Mouse (Mus musculus): ENCODE measurements around the gene Creld2. TPM values are rescaled to one million over a fixed set of nuclear protein-coding genes. Genes with fewer than 3 reads are reported as not detected.

Gene Creld2
- polyA plus RNA-seq, 1 experiment from 2014 or later, result 99.5 TPM

DNA sequence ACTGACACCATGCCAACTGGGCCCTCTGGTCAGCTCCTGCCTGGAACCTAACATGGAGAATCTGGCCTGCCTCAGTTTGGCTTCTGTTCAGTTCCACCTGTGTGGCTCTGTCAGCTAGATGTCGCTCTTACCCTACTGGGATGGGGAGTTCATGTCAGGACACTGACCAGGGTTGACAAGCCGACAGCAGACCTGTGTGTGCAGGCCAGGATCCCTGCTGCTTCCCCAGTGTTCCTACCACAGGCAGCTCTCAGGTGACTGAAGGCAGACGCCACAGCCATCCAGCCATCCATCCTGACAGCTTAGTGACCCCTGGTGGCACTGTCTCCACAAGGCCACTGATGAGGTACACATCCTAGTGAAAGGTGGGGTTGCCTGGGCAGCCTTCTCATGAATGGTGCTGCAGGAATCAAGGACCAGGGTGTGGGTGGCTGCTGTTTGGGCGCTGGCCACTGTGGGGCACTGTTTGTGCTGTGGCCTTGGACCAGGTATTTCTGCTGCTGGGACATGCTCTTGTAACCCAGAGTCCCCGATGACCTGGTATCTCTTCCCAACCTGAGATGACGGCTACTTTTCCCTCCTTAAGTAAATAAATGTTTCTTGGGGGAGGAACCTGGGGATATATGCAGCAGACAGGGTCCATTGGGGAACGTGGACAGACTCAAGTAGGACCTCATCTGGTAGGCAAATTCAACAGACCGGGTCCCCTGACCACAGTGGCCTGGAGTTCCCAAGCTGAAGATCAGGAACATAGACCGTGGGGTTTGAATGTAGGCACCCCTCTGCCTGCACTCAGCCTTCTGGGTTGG lies 8.7 kb downstream of the Creld2 start:
- H3K4me1 ChIP-seq (replicated peaks; ENCODE audit: control insufficient read depth, insufficient read depth, low read length), result peaks cover 9% of the 10 kb centered on the region
- no peak overlapping the region for H3K4me3 ChIP-seq (ENCODE audit: low read length)
- no peaks in the 10 kb centered on the region for H3K27me3 ChIP-seq (ENCODE audit: control insufficient read depth, insufficient read depth, low read depth, low read length)
- H3K27ac ChIP-seq (ENCODE audit: low read length), result no peak overlapping the region
- H3K9ac ChIP-seq (ENCODE audit: low read length), result no peak overlapping the region
- H3K36me3 ChIP-seq (ENCODE audit: control insufficient read depth, insufficient read depth, low read length), result peaks cover 20% of the 10 kb centered on the region
- no peak overlapping the region for H3K4me2 ChIP-seq (ENCODE audit: low read depth, low read length)
- no peaks in the 10 kb centered on the region for H3K9me3 ChIP-seq (ENCODE audit: control insufficient read depth, low read length)
- peak; percentile 62 for ATAC-seq (ENCODE audit: low read depth)
- 19% methylated on average over 9 of the region's 9 CpGs for WGBS

DNA sequence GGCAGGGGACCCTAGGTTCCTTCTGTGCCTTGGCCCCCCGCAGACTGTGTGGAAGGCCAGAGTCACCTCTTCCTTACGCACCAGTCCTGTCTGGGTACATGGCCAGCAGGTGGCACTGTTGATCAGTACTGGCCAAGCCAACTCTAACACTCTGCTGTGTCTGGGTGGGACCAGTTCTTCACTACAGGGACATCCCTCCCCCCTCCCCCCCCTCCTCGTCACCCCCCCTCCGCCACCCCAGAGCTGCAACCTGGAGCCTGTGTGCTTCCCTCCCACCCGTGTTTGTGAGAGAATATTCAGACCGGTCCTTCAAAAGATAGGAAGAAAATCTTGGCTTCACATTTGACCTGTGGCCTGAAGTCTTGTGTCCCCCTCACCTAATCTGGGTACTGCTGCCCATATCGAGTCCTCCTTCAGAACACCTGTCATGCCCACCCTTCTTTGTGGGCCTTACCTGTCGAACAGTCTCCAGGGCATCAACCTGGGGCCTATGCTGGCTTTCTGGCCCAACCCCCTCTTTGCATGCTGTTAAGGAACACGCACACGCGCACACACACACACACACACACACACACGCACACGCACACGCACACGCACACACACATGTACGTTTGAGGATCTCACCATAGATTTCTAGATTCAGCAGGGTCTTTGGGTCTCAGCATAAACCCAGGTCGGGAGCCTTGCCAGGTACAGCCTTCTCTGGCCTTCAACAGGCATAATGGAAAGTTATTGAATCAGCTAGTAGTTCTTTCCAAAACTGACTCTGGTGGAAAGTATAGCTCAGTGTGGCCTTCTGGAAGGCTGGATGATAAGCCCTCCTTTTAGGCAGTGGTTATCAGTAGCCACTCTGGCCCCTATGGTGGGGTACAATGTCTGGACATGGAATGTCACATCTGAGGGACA lies 9.6 kb downstream of the Creld2 start:
- no peak overlapping the region for H3K9ac ChIP-seq (ENCODE audit: low read length)
- WGBS, result 55% methylated on average over 16 of the region's 17 CpGs
- peak; percentile 91 for ATAC-seq (ENCODE audit: low read depth)

DNA sequence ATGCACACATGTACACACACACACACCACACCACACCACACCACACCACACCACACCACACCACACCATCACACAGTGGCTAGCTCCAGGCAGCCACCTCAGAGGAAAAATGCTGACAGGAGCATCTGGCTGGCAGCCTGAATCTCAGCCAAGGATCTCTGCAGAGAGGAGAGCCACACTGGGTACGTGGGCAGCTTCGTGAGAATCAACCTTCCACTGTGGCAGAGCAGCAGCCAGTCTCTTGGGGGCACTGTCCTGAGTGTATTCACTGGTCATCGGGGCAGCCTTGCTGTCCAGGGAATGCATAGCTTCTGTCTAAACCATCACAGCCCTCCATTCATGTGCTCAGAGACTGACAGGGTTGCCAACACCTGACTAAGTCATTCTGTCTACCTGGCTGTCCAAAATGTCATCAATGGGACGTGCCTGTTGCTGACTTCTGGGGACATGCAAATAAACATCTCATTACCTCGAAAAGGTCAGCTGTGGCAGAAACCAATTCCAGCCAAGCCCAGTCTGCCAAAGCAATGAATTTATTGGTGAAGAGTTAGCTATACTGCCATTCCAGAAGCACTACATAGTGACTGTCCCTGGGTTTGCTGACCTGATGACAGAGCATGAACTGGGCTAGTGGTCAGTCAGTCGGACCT lies 10.5 kb downstream of the Creld2 start:
- Histone ChIP-seq H3K36me3 (ENCODE audit: control insufficient read depth, insufficient read depth, low read length) (peaks cover 6% of the 10 kb centered on the region), H3K27ac (ENCODE audit: low read length) (no peak overlapping the region), H3K4me2 (ENCODE audit: low read depth, low read length) (no peak overlapping the region), H3K4me1 (replicated peaks; ENCODE audit: control insufficient read depth, insufficient read depth, low read length) (peaks cover 9% of the 10 kb centered on the region), H3K9me3 (ENCODE audit: control insufficient read depth, low read length) (no peaks in the 10 kb centered on the region), H3K4me3 (ENCODE audit: low read length) (no peak overlapping the region), H3K27me3 (ENCODE audit: control insufficient read depth, insufficient read depth, low read depth, low read length) (no peaks in the 10 kb centered on the region), H3K9ac (ENCODE audit: low read length) (no peak overlapping the region)
- no peak for ATAC-seq (ENCODE audit: low read depth)
- WGBS, result 62% methylated on average over 6 of the region's 6 CpGs

More for the DNA sequence above, 9.6 kb downstream of the Creld2 start:
- Histone ChIP-seq H3K4me2 (ENCODE audit: low read depth, low read length) (no peak overlapping the region), H3K27me3 (ENCODE audit: control insufficient read depth, insufficient read depth, low read depth, low read length) (no peaks in the 10 kb centered on the region), H3K36me3 (ENCODE audit: control insufficient read depth, insufficient read depth, low read length) (peaks cover 14% of the 10 kb centered on the region), H3K27ac (ENCODE audit: low read length) (no peak overlapping the region), H3K9me3 (ENCODE audit: control insufficient read depth, low read length) (no peaks in the 10 kb centered on the region), H3K4me1 (replicated peaks; ENCODE audit: control insufficient read depth, insufficient read depth, low read length) (peaks cover 9% of the 10 kb centered on the region), H3K4me3 (ENCODE audit: low read length) (no peak overlapping the region)

DNA sequence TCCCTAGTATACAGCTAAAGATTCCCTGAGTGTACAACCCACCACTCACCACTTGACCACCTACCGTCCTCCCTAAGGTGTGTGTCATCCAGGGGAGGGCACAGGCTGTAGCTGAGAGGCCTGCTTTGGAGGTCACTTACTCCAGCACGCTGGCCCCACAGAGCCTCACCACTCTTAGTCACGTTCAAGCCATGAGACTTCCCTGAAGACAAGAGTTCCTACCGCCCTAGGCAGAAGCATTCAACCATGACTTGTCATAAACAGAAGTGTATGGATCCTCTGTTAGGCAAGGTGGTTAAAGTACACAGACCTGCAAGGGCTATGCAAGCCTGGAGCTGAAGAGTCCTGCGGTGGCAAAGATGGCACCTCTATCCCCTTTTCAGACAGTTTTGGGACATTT lies 11.2 kb downstream of the Creld2 start:
- peaks cover 6% of the 10 kb centered on the region for H3K36me3 ChIP-seq (ENCODE audit: control insufficient read depth, insufficient read depth, low read length)
- no peaks in the 10 kb centered on the region for H3K27me3 ChIP-seq (ENCODE audit: control insufficient read depth, insufficient read depth, low read depth, low read length)
- WGBS, result 84% methylated on average over 5 of the region's 5 CpGs
- ATAC-seq (ENCODE audit: low read depth), result no peak
- H3K4me2 ChIP-seq (ENCODE audit: low read depth, low read length), result no peak overlapping the region
- no peak overlapping the region for H3K4me3 ChIP-seq (ENCODE audit: low read length)
- no peak overlapping the region for H3K9ac ChIP-seq (ENCODE audit: low read length)
- no peak overlapping the region for H3K27ac ChIP-seq (ENCODE audit: low read length)
- peaks cover 9% of the 10 kb centered on the region for H3K4me1 ChIP-seq (replicated peaks; ENCODE audit: control insufficient read depth, insufficient read depth, low read length)
- H3K9me3 ChIP-seq (ENCODE audit: control insufficient read depth, low read length), result no peaks in the 10 kb centered on the region

DNA sequence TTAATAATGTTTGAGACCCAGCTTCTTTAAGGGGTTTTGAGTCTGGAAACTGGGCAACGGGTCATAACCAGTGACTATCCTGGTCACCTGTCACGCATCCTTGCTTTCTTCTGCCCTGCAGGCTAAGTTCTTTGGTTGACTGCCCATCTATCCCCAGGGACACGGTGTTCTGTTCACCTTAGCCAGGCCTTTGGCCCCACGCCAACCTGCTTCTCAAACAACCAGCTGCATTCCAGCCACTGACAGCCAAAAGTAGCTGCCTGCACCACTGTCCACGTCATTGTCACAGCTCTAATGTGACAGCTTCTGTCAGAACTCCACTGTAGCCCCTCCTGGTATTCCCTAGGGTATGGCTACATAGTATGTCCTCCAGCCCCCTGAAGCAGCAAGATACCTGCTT lies 12.0 kb downstream of the Creld2 start:
- no peak overlapping the region for H3K4me3 ChIP-seq (ENCODE audit: low read length)
- no peaks in the 10 kb centered on the region; the same call in 1 of the 2 replicates for H3K36me3 ChIP-seq (ENCODE audit: control insufficient read depth, insufficient read depth, low read length)
- H3K9me3 ChIP-seq (ENCODE audit: control insufficient read depth, low read length), result no peaks in the 10 kb centered on the region
- no peak overlapping the region for H3K4me2 ChIP-seq (ENCODE audit: low read depth, low read length)
- ATAC-seq (ENCODE audit: low read depth), result no peak
- peaks cover 9% of the 10 kb centered on the region for H3K4me1 ChIP-seq (replicated peaks; ENCODE audit: control insufficient read depth, insufficient read depth, low read length)
- H3K27me3 ChIP-seq (ENCODE audit: control insufficient read depth, insufficient read depth, low read depth, low read length), result no peaks in the 10 kb centered on the region
- H3K27ac ChIP-seq (ENCODE audit: low read length), result no peak overlapping the region
- WGBS, result 43% methylated on average over 5 of the region's 5 CpGs
- H3K9ac ChIP-seq (ENCODE audit: low read length), result 0 out of 2 replicates have a peak overlapping the region, but pooled peaks have one; percentile 29

DNA sequence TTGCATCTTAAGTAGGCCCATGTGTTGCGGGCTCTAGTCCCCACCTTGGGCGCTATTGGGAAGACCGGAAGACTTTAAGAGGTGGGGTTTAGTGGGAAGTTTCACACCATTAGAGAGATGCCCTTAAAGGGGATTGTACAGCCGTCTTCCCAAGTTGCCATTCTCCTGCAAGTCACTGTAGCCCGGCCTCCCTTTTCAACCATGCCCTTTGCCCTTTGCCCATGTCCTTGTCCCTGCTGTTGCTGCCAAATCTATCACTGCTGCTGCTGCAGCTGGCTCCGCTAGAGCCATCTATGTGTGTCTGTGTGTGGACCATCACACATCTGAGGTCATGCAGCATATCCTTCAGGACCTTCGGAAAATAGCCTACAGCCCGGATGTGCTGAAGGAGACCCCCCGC lies 13.1 kb downstream of the Creld2 start:
- 55% methylated on average over 9 of the region's 9 CpGs for WGBS

DNA sequence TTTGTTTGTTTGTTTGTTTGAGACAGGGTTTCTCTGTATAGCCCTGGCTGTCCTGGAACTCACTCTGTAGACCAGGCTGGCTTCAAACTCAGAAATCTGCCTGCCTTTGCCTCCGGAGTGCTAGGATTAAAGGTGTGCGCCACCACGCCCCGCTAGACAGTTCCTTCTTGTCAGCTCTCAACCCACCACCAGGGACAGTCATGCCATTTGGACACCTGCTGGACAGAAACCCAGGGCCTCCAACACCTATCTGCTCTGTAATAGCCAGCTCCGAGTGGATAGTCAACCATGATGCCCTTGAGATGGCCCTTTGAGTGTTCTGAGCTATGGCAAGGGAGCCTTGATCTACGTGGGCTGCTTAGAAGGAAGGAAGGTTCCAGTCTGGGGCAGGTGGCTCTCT lies 16.6 kb downstream of the Creld2 start:
- H3K4me1 ChIP-seq (replicated peaks; ENCODE audit: control insufficient read depth, insufficient read depth, low read length), result peaks cover 31% of the 10 kb centered on the region
- 72% methylated on average over 6 of the region's 6 CpGs for whole genome bisulfite sequencing
- H3K27ac ChIP-seq (ENCODE audit: low read length), result no peak overlapping the region
- no peak for ATAC-seq (ENCODE audit: low read depth)
- H3K36me3 ChIP-seq (ENCODE audit: control insufficient read depth, insufficient read depth, low read length), result no peaks in the 10 kb centered on the region
- H3K4me3 ChIP-seq (ENCODE audit: low read length), result no peak overlapping the region
- H3K27me3 ChIP-seq (ENCODE audit: control insufficient read depth, insufficient read depth, low read depth, low read length), result no peaks in the 10 kb centered on the region
- H3K9me3 ChIP-seq (ENCODE audit: control insufficient read depth, low read length), result no peaks in the 10 kb centered on the region
- no peak overlapping the region for H3K9ac ChIP-seq (ENCODE audit: low read length)
- no peak overlapping the region for H3K4me2 ChIP-seq (ENCODE audit: low read depth, low read length)

More for the DNA sequence above, 13.1 kb downstream of the Creld2 start:
- no peak for ATAC-seq (ENCODE audit: low read depth)
- Histone ChIP-seq H3K9ac (ENCODE audit: low read length) (no peak overlapping the region), H3K27ac (ENCODE audit: low read length) (no peak overlapping the region), H3K4me1 (replicated peaks; ENCODE audit: control insufficient read depth, insufficient read depth, low read length) (peaks cover 14% of the 10 kb centered on the region), H3K4me3 (ENCODE audit: low read length) (no peak overlapping the region), H3K9me3 (ENCODE audit: control insufficient read depth, low read length) (no peaks in the 10 kb centered on the region), H3K4me2 (ENCODE audit: low read depth, low read length) (no peak overlapping the region), H3K27me3 (ENCODE audit: control insufficient read depth, insufficient read depth, low read depth, low read length) (no peaks in the 10 kb centered on the region), H3K36me3 (ENCODE audit: control insufficient read depth, insufficient read depth, low read length) (no peaks in the 10 kb centered on the region)

DNA sequence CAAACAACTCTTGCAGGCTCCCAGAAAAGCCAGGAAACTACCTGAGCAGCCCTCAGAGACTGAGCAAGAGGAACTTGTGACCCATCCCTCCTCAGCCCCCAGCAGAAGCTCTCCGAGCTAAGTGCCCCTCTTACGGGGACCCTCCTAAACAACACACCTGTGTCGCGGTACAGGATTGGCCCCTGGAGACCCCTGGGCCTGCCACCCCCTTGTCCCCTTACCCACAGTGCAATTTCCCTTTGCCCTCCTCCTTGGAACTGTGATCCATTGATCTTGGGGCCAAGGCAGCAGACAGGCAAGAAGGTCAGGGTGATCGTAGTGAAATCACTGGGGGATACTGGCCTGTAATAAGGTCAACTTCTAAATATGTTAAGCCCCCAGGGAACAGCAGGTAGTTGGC lies 17.1 kb downstream of the Creld2 start:
- Histone ChIP-seq H3K4me2 (ENCODE audit: low read depth, low read length) (peak overlapping the region; percentile 75; the same call in 1 of the 2 replicates), H3K9me3 (ENCODE audit: control insufficient read depth, low read length) (no peaks in the 10 kb centered on the region), H3K36me3 (ENCODE audit: control insufficient read depth, insufficient read depth, low read length) (no peaks in the 10 kb centered on the region), H3K27me3 (ENCODE audit: control insufficient read depth, insufficient read depth, low read depth, low read length) (no peaks in the 10 kb centered on the region), H3K4me1 (replicated peaks; ENCODE audit: control insufficient read depth, insufficient read depth, low read length) (peaks cover 29% of the 10 kb centered on the region), H3K9ac (ENCODE audit: low read length) (no peak overlapping the region), H3K27ac (ENCODE audit: low read length) (no peak overlapping the region), H3K4me3 (ENCODE audit: low read length) (no peak overlapping the region)
- 63% methylated on average over 5 of the region's 5 CpGs for WGBS
- ATAC-seq (ENCODE audit: low read depth), result no peak
